Mouse (Mus musculus) kidney, adult 2 months (tissue): ENCODE data around the gene Daw1.

Experiments
- CTCF ChIP-seq: fragments of 200-500 bp; conservative IDR thresholded peaks from 2 replicates; pipeline ENCODE4 v1.5.1; 2011; ENCODE audit warnings: low read depth, mild to moderate bottlenecking, control low read depth, low read length, moderate library complexity, mixed read lengths; ENCODE audit not compliant: insufficient read depth, insufficient read length
- POLR2A ChIP-seq: fragments of 200-500 bp; IDR thresholded peaks from one replicate; pipeline ENCODE4 v1.6.1; 2011; ENCODE audit warnings: low read depth, low read length, control low read depth

- no peak for TF ChIP-seq POLR2A
- TF ChIP-seq CTCF: no peak
These were observed 58.7 kb downstream of the Daw1 start for GRCm38 (mm10) chr1:83218260-83218659.
